Mouse (Mus musculus) cerebellum, postnatal 36 days (tissue): Measurements from ENCODE around the gene Olfr1281.
"Not testable (repeated sequence)": the region's sequence is repeated elsewhere in the genome, so short reads cannot be mapped to it uniquely, and the experiment has no call there.

ENCODE experiments used
- DNase-seq, 2 experiments: peaks; one replicate each; pipeline ENCODE4 v3.0.0; 2021 to 2022; ENCODE audit warnings: mixed read lengths in 2 of 2

The Olfr1281 gene

GRCm38 (mm10) chr2:111326220-111326619 lies at the start of gene Olfr1281:
Gene Olfr1281 (plus strand): TSS chr2:111326520.
- no peak for DNase-seq

GRCm38 (mm10) chr2:111289836-111290235 lies 36.5 kb upstream of the Olfr1281 start, which contains the start of gene Olfr1278:
Gene Olfr1278 (plus strand): TSS chr2:111290136.
- no peak for DNase-seq

GRCm38 (mm10) chr2:111298541-111298940 lies 27.8 kb upstream of the Olfr1281 start:
- DNase-seq = no peak

- DNase-seq = no peak
Observed at GRCm38 (mm10) chr2:111300374-111300773, 25.9 kb upstream of the Olfr1281 start, which contains the start of gene Olfr1279. Gene Olfr1279 (plus strand): TSS chr2:111300635.

- no peak for DNase-seq
Observed at GRCm38 (mm10) chr2:111313717-111314116, 12.6 kb upstream of the Olfr1281 start, which contains the start of gene Olfr1280. Gene Olfr1280 (plus strand): TSS chr2:111314017.

GRCm38 (mm10) chr2:111333721-111334120 lies 7.4 kb downstream of the Olfr1281 start:
- DNase-seq = not testable (repeated sequence)

GRCm38 (mm10) chr2:111335976-111336375 lies 9.7 kb downstream of the Olfr1281 start, which contains the start of gene Olfr1282:
Gene Olfr1282 (minus strand): TSS chr2:111336076.
- no peak for DNase-seq

- no peak for DNase-seq
Observed at GRCm38 (mm10) chr2:111366490-111366889, 40.2 kb downstream of the Olfr1281 start, which contains the start of gene Olfr1283. Gene Olfr1283 (plus strand): TSS chr2:111366790.

GRCm38 (mm10) chr2:111375222-111375621 lies 48.9 kb downstream of the Olfr1281 start, which contains the start of gene Olfr1284:
Gene Olfr1284 (plus strand): TSS chr2:111375522.
- DNase-seq = no peak
